Mouse (Mus musculus) limb, embryonic 11.5 days (tissue): ENCODE results near the gene Evi2a. TPM values are rescaled to one million over a fixed set of nuclear protein-coding genes. Genes with fewer than 3 reads are reported as not detected.

ENCODE experiments used
- ATAC-seq: fragments of 200-750 bp; cut with Nextera tagmentation; 2 replicates; pipeline ENCODE4 v1.8.0; 2017; ENCODE audit warnings: low read depth; ENCODE audit not compliant: insufficient number of reproducible peaks, low FRiP score, low TSS enrichment
- DNase-seq: peaks from one replicate; pipeline ENCODE4 v3.0.0-alpha.2; 2015; ENCODE audit warnings: low spot score
- H3K27ac ChIP-seq: fragments of 300-500 bp; sonication (generic); replicated peaks from 2 replicates; pipeline ENCODE4 v1.5.1; 2014; ENCODE audit warnings: low read depth, mild to moderate bottlenecking, low read length
- H3K27me3 ChIP-seq: fragments of 300-500 bp; sonication (generic); 2 replicates; pipeline ENCODE4 v1.6.1; 2014; ENCODE audit warnings: mild to moderate bottlenecking, low read length, mixed read lengths; ENCODE audit not compliant: control insufficient read depth, insufficient read depth
- H3K36me3 ChIP-seq: fragments of 300-500 bp; sonication (generic); 2 replicates; pipeline ENCODE4 v1.6.1; 2014; ENCODE audit warnings: mild to moderate bottlenecking, low read length, moderate library complexity, mixed read lengths; ENCODE audit not compliant: control insufficient read depth, insufficient read depth
- H3K4me1 ChIP-seq: fragments of 300-500 bp; sonication (generic); 2 replicates; pipeline ENCODE4 v1.6.1; 2014; ENCODE audit warnings: low read length, mixed read lengths; ENCODE audit not compliant: control insufficient read depth, insufficient read depth
- H3K4me2 ChIP-seq: fragments of 300-500 bp; sonication (generic); 2 replicates; pipeline ENCODE4 v1.6.1; 2014; ENCODE audit warnings: low read depth, mild to moderate bottlenecking, moderate library complexity; ENCODE audit not compliant: severe bottlenecking
- H3K4me3 ChIP-seq: fragments of 300-500 bp; sonication (generic); 2 replicates; pipeline ENCODE4 v1.5.1; 2014; ENCODE audit warnings: low read depth, low read length
- H3K9ac ChIP-seq: fragments of 300-500 bp; sonication (generic); 2 replicates; pipeline ENCODE4 v1.6.1; 2014; ENCODE audit warnings: mild to moderate bottlenecking, low read length
- H3K9me3 ChIP-seq: fragments of 300-500 bp; sonication (generic); 2 replicates; pipeline ENCODE4 v1.6.1; 2016; ENCODE audit warnings: low read length; ENCODE audit not compliant: control insufficient read depth
- WGBS: fragments of 180-500 bp; shearing (Covaris S2); extraction: QIAGEN DNeasy Blood & Tissue Kit; methylation state at CpG from one replicate; pipeline ENCODE4 v1.1.7; 2014; 5-methylcytosine and 5-hydroxymethylcytosine counted together
- polyA plus RNA-seq: library from polyadenylated mRNA; unstranded; fragments of >200 nt; fragmentation: Nextera tagmentation; extraction: Ambion mirVana; gene quantifications from 2 replicates; pipeline ENCODE4 v1.2.1, GENCODE M21; 2014

Evi2a gene
- polyA plus RNA-seq, 1 experiment from 2014 or later = 2.0 TPM

DNA sequence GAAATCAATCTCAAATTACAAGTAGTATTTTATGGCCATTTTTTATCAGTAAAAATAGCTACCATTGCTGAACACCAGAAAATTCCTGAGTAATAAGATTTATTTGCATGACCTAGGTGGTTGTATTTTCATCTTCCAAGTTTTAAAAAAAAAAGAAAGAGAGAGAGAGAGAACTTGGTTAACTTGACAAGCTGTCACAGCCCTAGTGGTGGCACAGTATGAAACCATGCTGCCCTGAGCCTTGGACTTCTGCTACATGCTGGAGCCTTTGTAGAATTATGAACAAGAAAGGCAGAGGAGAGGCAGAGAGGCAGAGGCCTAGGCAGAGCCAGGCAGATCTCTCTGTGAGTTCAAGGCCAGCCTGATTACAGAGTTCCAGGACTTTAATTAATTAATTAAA is 8.5 kb downstream of the Evi2a start:
- Histone ChIP-seq H3K9ac (no peak overlapping the region), H3K36me3 (no peaks in the 10 kb centered on the region), H3K27me3 (no peaks in the 10 kb centered on the region), H3K4me3 (no peak overlapping the region), H3K9me3 (no peaks in the 10 kb centered on the region), H3K4me1 (no peaks in the 10 kb centered on the region), H3K4me2 (no peak overlapping the region), H3K27ac (no peak overlapping the region)
- no peak for DNase-seq
- no peak for ATAC-seq

DNA sequence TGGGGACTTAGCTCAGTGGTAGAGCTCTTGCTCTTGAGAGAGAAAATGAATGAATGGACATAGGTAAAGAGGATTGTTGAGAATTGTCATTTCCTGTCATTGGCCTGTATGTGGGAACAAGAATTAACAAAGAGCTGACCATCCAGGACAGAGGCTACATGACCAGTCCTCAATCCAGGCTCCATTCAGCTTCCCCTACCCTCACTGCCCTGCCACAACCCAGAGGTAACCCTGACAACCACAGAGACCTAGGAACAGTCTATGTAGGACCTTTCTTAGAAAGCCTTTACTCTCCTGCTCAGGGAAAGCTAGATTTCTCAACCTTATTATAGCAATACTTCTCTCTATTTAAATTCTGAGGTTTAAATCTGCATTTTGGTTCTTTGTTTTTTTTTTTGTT is 9.6 kb downstream of the Evi2a start:
- Histone ChIP-seq H3K36me3 (no peaks in the 10 kb centered on the region), H3K4me3 (no peak overlapping the region), H3K27me3 (no peaks in the 10 kb centered on the region), H3K9ac (no peak overlapping the region), H3K4me2 (no peak overlapping the region), H3K4me1 (no peaks in the 10 kb centered on the region), H3K9me3 (no peaks in the 10 kb centered on the region), H3K27ac (no peak overlapping the region)
- ATAC-seq (no peak), DNase-seq (no peak)

DNA sequence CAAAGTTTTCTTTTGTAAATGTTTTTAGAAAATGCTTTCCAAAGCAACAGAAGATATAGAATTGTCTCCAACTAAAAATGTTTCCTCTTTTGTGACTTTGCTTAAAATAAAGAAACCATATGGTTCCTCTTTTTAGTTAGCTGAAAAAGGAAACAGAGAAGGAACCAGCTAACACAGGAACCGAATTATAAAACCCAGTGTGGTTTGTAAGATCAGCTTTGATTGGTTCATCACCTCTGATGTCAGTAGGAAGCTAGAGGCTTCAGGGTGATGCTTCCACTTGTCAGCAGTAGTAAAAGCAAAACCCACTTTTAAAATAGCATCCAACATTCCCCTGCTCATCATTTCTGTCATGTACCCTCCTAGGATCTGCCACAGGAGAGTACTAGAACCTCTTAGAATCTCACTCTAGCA is 10.5 kb downstream of the Evi2a start:
- Histone ChIP-seq H3K27ac (no peak overlapping the region), H3K4me3 (no peak overlapping the region), H3K9me3 (no peaks in the 10 kb centered on the region), H3K36me3 (no peaks in the 10 kb centered on the region), H3K4me1 (no peaks in the 10 kb centered on the region), H3K9ac (no peak overlapping the region), H3K27me3 (no peaks in the 10 kb centered on the region), H3K4me2 (no peak overlapping the region)
- DNase-seq = no peak
- no peak for ATAC-seq
- 78% methylated on average over 1 of the region's 1 CpGs for WGBS

DNA sequence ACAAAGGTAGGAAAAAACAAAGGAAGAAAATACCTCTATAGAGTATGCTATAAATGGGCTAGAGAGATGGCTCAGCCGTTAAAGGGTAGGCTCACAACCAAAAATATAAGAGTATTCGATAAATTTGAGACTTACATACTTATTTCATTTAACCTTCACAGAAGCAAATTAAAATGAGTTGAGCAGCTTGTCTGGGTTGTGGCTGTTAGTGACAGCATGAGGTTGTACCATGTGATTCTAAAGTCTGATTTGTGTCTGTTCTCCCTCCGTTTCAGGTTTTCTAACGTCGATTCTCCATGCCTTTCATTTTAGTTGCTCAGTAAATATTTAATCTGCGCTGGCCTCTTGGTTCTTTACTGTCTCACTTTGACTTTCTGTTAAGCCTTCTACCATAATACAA is 11.1 kb downstream of the Evi2a start:
- Histone ChIP-seq H3K27me3 (no peaks in the 10 kb centered on the region), H3K9ac (no peak overlapping the region), H3K36me3 (no peaks in the 10 kb centered on the region), H3K9me3 (no peaks in the 10 kb centered on the region), H3K27ac (no peak overlapping the region), H3K4me3 (no peak overlapping the region), H3K4me1 (no peaks in the 10 kb centered on the region), H3K4me2 (no peak overlapping the region)
- ATAC-seq (no peak), DNase-seq (no peak)
- 89% methylated on average over 6 of the region's 6 CpGs for WGBS

DNA sequence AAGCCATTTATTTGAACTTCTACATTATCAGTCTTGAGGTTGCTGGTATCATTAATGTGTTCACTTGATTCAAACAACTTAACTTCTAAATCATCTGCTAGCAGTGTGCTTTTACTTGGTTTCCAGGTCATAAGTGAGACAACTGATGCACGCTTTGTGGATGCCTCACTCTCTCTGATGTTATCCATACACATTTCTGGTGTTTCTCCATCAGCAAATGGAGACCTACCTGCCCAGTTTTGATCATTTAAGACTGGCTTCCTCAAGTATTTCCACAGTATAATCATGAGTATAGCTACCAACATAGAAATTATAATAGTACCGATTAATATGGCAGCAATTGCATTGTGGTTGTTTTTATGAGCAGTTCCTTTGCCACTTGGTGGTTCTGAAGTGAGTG is 14.6 kb downstream of the Evi2a start:
- DNase-seq = no peak
- Histone ChIP-seq H3K27ac (no peak overlapping the region), H3K4me3 (no peak overlapping the region), H3K27me3 (no peaks in the 10 kb centered on the region), H3K36me3 (no peaks in the 10 kb centered on the region), H3K4me1 (no peaks in the 10 kb centered on the region), H3K9ac (no peak overlapping the region), H3K9me3 (no peaks in the 10 kb centered on the region), H3K4me2 (no peak overlapping the region)
- no peak for ATAC-seq
- WGBS = 98% methylated on average over 2 of the region's 2 CpGs

DNA sequence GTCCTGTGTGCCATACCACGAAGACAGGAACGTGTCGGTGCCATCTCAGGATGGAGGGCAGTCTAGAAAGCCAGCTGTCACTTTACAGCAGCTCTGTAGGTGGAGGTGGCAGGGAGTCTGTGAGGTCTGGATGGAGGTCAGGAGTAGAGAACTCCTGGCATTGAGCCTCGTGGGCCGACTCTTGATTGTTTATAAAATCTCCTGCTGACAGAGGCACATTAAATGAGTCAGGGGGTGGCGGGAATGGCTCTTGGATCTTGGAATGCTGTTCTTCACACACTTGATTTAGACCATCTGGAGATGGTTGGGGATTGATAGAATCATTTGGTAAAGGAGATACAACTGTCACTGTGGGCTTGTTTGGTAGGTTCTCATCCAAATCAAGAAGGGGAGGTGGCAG is 15.1 kb downstream of the Evi2a start:
- 77% methylated on average over 6 of the region's 6 CpGs for WGBS
- Histone ChIP-seq H3K4me1 (no peaks in the 10 kb centered on the region), H3K9ac (no peak overlapping the region), H3K4me3 (no peak overlapping the region), H3K27ac (no peak overlapping the region), H3K27me3 (no peaks in the 10 kb centered on the region), H3K36me3 (no peaks in the 10 kb centered on the region), H3K4me2 (no peak overlapping the region), H3K9me3 (no peaks in the 10 kb centered on the region)
- no peak for ATAC-seq
- no peak for DNase-seq

DNA sequence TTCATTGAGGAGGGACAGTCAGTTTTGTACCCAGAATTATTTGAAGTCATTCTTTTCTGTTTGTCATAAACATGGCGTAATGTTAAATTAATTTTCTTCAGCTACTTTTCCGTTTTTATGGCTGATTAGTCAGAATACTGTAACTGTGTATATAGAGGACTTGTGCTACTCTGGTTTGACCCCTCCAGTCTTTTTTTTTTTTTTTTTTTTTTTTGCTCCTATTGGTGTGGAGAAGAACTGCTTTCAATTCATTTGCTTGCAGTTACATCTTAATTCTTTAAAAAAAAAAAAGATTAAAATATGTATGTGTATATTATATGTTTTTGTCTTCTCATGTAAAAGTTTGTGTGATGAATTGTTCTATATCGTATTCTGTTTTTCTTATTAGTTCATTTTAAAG is 18.4 kb downstream of the Evi2a start:
- ATAC-seq (no peak), DNase-seq (no peak)
- Histone ChIP-seq H3K9me3 (no peaks in the 10 kb centered on the region), H3K4me3 (no peak overlapping the region), H3K9ac (no peak overlapping the region), H3K27ac (no peak overlapping the region), H3K4me1 (no peaks in the 10 kb centered on the region), H3K27me3 (no peaks in the 10 kb centered on the region), H3K36me3 (no peaks in the 10 kb centered on the region), H3K4me2 (no peak overlapping the region)
- WGBS = 94% methylated on average over 3 of the region's 3 CpGs

DNA sequence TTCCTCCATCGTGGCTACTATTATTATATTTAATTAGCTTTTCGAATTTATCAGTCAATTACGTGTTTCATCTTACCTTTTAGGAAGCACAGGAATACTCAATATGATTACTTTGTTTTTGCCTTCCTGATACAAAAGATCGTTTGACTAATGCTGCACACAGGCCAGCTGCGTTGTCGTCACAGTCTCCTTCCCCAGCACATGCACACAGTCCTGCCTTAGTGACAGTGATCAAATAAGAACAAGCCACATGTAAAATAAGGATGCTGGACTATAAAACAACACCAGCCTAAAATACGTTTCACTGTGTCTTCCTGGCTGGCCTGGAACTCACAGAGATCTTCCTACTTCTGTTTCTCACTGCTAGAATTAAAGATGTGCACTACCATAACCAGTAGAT is 25.9 kb downstream of the Evi2a start:
- no peak for ATAC-seq
- Histone ChIP-seq H3K36me3 (no peaks in the 10 kb centered on the region), H3K4me2 (no peak overlapping the region), H3K9me3 (no peaks in the 10 kb centered on the region), H3K4me3 (no peak overlapping the region), H3K27ac (no peak overlapping the region), H3K27me3 (no peaks in the 10 kb centered on the region), H3K9ac (no peak overlapping the region), H3K4me1 (no peaks in the 10 kb centered on the region)
- DNase-seq = no peak
- 88% methylated on average over 7 of the region's 7 CpGs for WGBS

DNA sequence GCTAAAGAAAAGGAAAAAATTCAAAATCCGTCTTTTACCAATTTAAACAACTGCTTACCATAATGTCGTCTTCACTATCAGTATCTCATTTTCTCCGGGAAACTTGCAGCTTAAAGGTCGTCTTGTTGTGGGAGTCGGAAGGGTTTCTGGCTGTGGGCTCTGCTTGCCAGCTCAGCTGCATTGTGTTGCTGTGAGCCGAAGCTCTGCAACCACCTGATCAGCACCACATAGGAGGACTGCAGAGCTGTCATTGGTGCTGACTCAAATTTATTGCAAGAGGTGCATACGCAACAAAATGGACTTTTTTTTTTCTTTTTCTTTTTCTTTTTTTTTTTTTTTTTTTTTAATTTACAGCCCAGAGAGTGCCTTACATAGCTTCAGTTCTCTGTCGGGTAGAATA is 26.6 kb downstream of the Evi2a start, which contains the start of gene Omg:
Gene Omg (minus strand): TSS at position 240 of the 400 bp plus-strand sequence.
- H3K9me3 ChIP-seq = no peaks in the 10 kb centered on the region
- 65% methylated on average over 8 of the region's 8 CpGs for WGBS

More for the DNA sequence above, 26.6 kb downstream of the Evi2a start, which contains the start of gene Omg:
- Histone ChIP-seq H3K36me3 (no peaks in the 10 kb centered on the region), H3K27me3 (no peaks in the 10 kb centered on the region), H3K9ac (no peak within 1 kb of the TSS), H3K27ac (no peak within 1 kb of the TSS), H3K4me1 (no peaks in the 10 kb centered on the region), H3K4me3 (no peak within 1 kb of the TSS), H3K4me2 (no peak within 1 kb of the TSS)
- DNase-seq (no peak), ATAC-seq (no peak)
